Mouse (Mus musculus): ENCODE measurements at regions not wholly inside any gene's neighbourhood (a gene's known extent, or its start where the extent isn't known, plus 50 kb on each side); places are given as distances from the start of the nearest gene placed in this dataset.

GRCm38 (mm10) chr10:96366871-96367270 is 230.5 kb downstream of the Gm5426 start:
- no peaks in the 10 kb centered on the region for H3K27me3 ChIP-seq (replicated peaks; ENCODE audit: control insufficient read depth, insufficient read depth, low read length)
- H3K4me2 ChIP-seq (ENCODE audit: low read length), result no peak overlapping the region
- H3K36me3 ChIP-seq (ENCODE audit: control insufficient read depth, insufficient read depth, low read length), result no peaks in the 10 kb centered on the region
- 92% methylated on average over 2 of the region's 2 CpGs for WGBS
- no peak overlapping the region for H3K27ac ChIP-seq (ENCODE audit: low read depth, low read length)
- no peak for DNase-seq (ENCODE audit: low spot score)
- no peaks in the 10 kb centered on the region for H3K4me1 ChIP-seq (ENCODE audit: control insufficient read depth, insufficient read depth, low read length)
- H3K9me3 ChIP-seq (replicated peaks; ENCODE audit: control insufficient read depth, low read length), result no peaks in the 10 kb centered on the region
- no peak overlapping the region for H3K4me3 ChIP-seq (ENCODE audit: low read depth, low read length)
- ATAC-seq, result no peak
- no peak overlapping the region for H3K9ac ChIP-seq (ENCODE audit: low read length)

- Histone ChIP-seq H3K4me1 (ENCODE audit: control insufficient read depth, insufficient read depth, low read length) (no peaks in the 10 kb centered on the region), H3K4me2 (ENCODE audit: low read length) (no peak overlapping the region; the same call in 1 of the 2 replicates), H3K9ac (ENCODE audit: low read length) (0 out of 2 replicates have a peak overlapping the region, but pooled peaks have one; percentile 0), H3K27ac (ENCODE audit: low read depth, low read length) (no peak overlapping the region), H3K27me3 (replicated peaks; ENCODE audit: control insufficient read depth, insufficient read depth, low read length) (no peaks in the 10 kb centered on the region), H3K4me3 (ENCODE audit: low read depth, low read length) (no peak overlapping the region), H3K36me3 (ENCODE audit: control insufficient read depth, insufficient read depth, low read length) (no peaks in the 10 kb centered on the region), H3K9me3 (replicated peaks; ENCODE audit: control insufficient read depth, low read length) (no peaks in the 10 kb centered on the region)
- 62% methylated on average over 21 of the region's 21 CpGs for WGBS
- peak; percentile 53 for ATAC-seq
- DNase-seq (ENCODE audit: low spot score), result peak; percentile 49
These were observed 234.3 kb downstream of the Gm5426 start for GRCm38 (mm10) chr10:96370547-96371320.

GRCm38 (mm10) chr10:96371321-96371653 is 234.9 kb downstream of the Gm5426 start:
- H3K9ac ChIP-seq (ENCODE audit: low read length), result 0 out of 2 replicates have a peak overlapping the region, but pooled peaks have one; percentile 0
- no peaks in the 10 kb centered on the region for H3K9me3 ChIP-seq (replicated peaks; ENCODE audit: control insufficient read depth, low read length)
- 75% methylated on average over 14 of the region's 14 CpGs for WGBS
- H3K36me3 ChIP-seq (ENCODE audit: control insufficient read depth, insufficient read depth, low read length), result no peaks in the 10 kb centered on the region
- H3K4me3 ChIP-seq (ENCODE audit: low read depth, low read length), result no peak overlapping the region
- no peak overlapping the region for H3K27ac ChIP-seq (ENCODE audit: low read depth, low read length)
- ATAC-seq (peak; percentile 22; the same call in 1 of the 2 replicates), DNase-seq (ENCODE audit: low spot score) (no peak)
- H3K27me3 ChIP-seq (replicated peaks; ENCODE audit: control insufficient read depth, insufficient read depth, low read length), result no peaks in the 10 kb centered on the region
- no peak overlapping the region; the same call in 1 of the 2 replicates for H3K4me2 ChIP-seq (ENCODE audit: low read length)
- H3K4me1 ChIP-seq (ENCODE audit: control insufficient read depth, insufficient read depth, low read length), result no peaks in the 10 kb centered on the region

GRCm38 (mm10) chr10:96372616-96373346 is 236.4 kb downstream of the Gm5426 start:
- Histone ChIP-seq H3K27ac (ENCODE audit: low read depth, low read length) (no peak overlapping the region), H3K4me2 (ENCODE audit: low read length) (no peak overlapping the region), H3K9me3 (replicated peaks; ENCODE audit: control insufficient read depth, low read length) (no peaks in the 10 kb centered on the region), H3K27me3 (replicated peaks; ENCODE audit: control insufficient read depth, insufficient read depth, low read length) (no peaks in the 10 kb centered on the region), H3K4me1 (ENCODE audit: control insufficient read depth, insufficient read depth, low read length) (no peaks in the 10 kb centered on the region), H3K9ac (ENCODE audit: low read length) (no peak overlapping the region), H3K36me3 (ENCODE audit: control insufficient read depth, insufficient read depth, low read length) (no peaks in the 10 kb centered on the region), H3K4me3 (ENCODE audit: low read depth, low read length) (no peak overlapping the region)
- 64% methylated on average over 11 of the region's 11 CpGs for WGBS
- DNase-seq (ENCODE audit: low spot score), result no peak
- no peak for ATAC-seq

GRCm38 (mm10) chr10:96373481-96373880 is 237.1 kb downstream of the Gm5426 start:
- Histone ChIP-seq H3K27ac (ENCODE audit: low read depth, low read length) (no peak overlapping the region), H3K4me1 (ENCODE audit: control insufficient read depth, insufficient read depth, low read length) (no peaks in the 10 kb centered on the region), H3K36me3 (ENCODE audit: control insufficient read depth, insufficient read depth, low read length) (no peaks in the 10 kb centered on the region), H3K9me3 (replicated peaks; ENCODE audit: control insufficient read depth, low read length) (no peaks in the 10 kb centered on the region), H3K4me2 (ENCODE audit: low read length) (no peak overlapping the region), H3K27me3 (replicated peaks; ENCODE audit: control insufficient read depth, insufficient read depth, low read length) (no peaks in the 10 kb centered on the region), H3K9ac (ENCODE audit: low read length) (no peak overlapping the region), H3K4me3 (ENCODE audit: low read depth, low read length) (no peak overlapping the region)
- 89% methylated on average over 7 of the region's 7 CpGs for WGBS
- ATAC-seq (no peak), DNase-seq (ENCODE audit: low spot score) (no peak)

GRCm38 (mm10) chr10:96374293-96375069 is 238.1 kb downstream of the Gm5426 start:
- WGBS, result 79% methylated on average over 12 of the region's 12 CpGs
- no peaks in the 10 kb centered on the region for H3K4me1 ChIP-seq (ENCODE audit: control insufficient read depth, insufficient read depth, low read length)

GRCm38 (mm10) chr10:96375070-96375447 is 238.7 kb downstream of the Gm5426 start:
- no peaks in the 10 kb centered on the region for H3K27me3 ChIP-seq (replicated peaks; ENCODE audit: control insufficient read depth, insufficient read depth, low read length)
- no peaks in the 10 kb centered on the region for H3K36me3 ChIP-seq (ENCODE audit: control insufficient read depth, insufficient read depth, low read length)
- no peaks in the 10 kb centered on the region for H3K4me1 ChIP-seq (ENCODE audit: control insufficient read depth, insufficient read depth, low read length)
- no peak overlapping the region for H3K27ac ChIP-seq (ENCODE audit: low read depth, low read length)
- H3K4me3 ChIP-seq (ENCODE audit: low read depth, low read length), result no peak overlapping the region
- no peak for ATAC-seq
- no peak overlapping the region for H3K9ac ChIP-seq (ENCODE audit: low read length)
- DNase-seq (ENCODE audit: low spot score), result no peak
- H3K9me3 ChIP-seq (replicated peaks; ENCODE audit: control insufficient read depth, low read length), result no peaks in the 10 kb centered on the region
- WGBS, result 95% methylated on average over 3 of the region's 3 CpGs
- no peak overlapping the region for H3K4me2 ChIP-seq (ENCODE audit: low read length)

More at GRCm38 (mm10) chr10:96374293-96375069, 238.1 kb downstream of the Gm5426 start:
- Histone ChIP-seq H3K9me3 (replicated peaks; ENCODE audit: control insufficient read depth, low read length) (no peaks in the 10 kb centered on the region), H3K4me3 (ENCODE audit: low read depth, low read length) (no peak overlapping the region), H3K27me3 (replicated peaks; ENCODE audit: control insufficient read depth, insufficient read depth, low read length) (no peaks in the 10 kb centered on the region), H3K9ac (ENCODE audit: low read length) (no peak overlapping the region), H3K4me2 (ENCODE audit: low read length) (no peak overlapping the region), H3K36me3 (ENCODE audit: control insufficient read depth, insufficient read depth, low read length) (no peaks in the 10 kb centered on the region), H3K27ac (ENCODE audit: low read depth, low read length) (no peak overlapping the region)
- ATAC-seq (no peak), DNase-seq (ENCODE audit: low spot score) (no peak)

GRCm38 (mm10) chr10:96377549-96377948 is 239.3 kb upstream of the Btg1 start:
- no peaks in the 10 kb centered on the region for H3K4me1 ChIP-seq (ENCODE audit: control insufficient read depth, insufficient read depth, low read length)
- no peaks in the 10 kb centered on the region for H3K27me3 ChIP-seq (replicated peaks; ENCODE audit: control insufficient read depth, insufficient read depth, low read length)
- ATAC-seq (no peak), DNase-seq (ENCODE audit: low spot score) (no peak)
- H3K4me2 ChIP-seq (ENCODE audit: low read length), result no peak overlapping the region
- H3K4me3 ChIP-seq (ENCODE audit: low read depth, low read length), result no peak overlapping the region
- H3K27ac ChIP-seq (ENCODE audit: low read depth, low read length), result no peak overlapping the region
- H3K9ac ChIP-seq (ENCODE audit: low read length), result no peak overlapping the region
- H3K36me3 ChIP-seq (ENCODE audit: control insufficient read depth, insufficient read depth, low read length), result no peaks in the 10 kb centered on the region
- no peaks in the 10 kb centered on the region for H3K9me3 ChIP-seq (replicated peaks; ENCODE audit: control insufficient read depth, low read length)
- 88% methylated on average over 4 of the region's 4 CpGs for WGBS
